Mouse (Mus musculus): ENCODE data around the gene Gm20547. TPM values are rescaled to one million over a fixed set of nuclear protein-coding genes. Genes with fewer than 3 reads are reported as not detected.

Gm20547 gene
- total and polyA plus RNA-seq, 3 experiments: 0.03 TPM; not detected in 2

- H3K27ac ChIP-seq (ENCODE audit: control insufficient read depth, low read depth, low read length): peak overlapping the region; percentile 83
- H3K4me1 ChIP-seq (ENCODE audit: control insufficient read depth in 1 of 2, insufficient read depth in 2 of 2, low read length in 2 of 2): peaks cover 0 to 18% of the 10 kb centered on the region in 2 experiments; a peak in 3 of 4 replicates
- H3K27me3 ChIP-seq (ENCODE audit: control insufficient read depth in 1 of 2, insufficient read depth in 2 of 2, low read length in 2 of 2): no peaks in the 10 kb centered on the region
- H3K79me2 ChIP-seq (ENCODE audit: control insufficient read depth, insufficient read depth, low read length, poor library complexity): peaks cover 34% of the 10 kb centered on the region
- peak overlapping the region; percentile 86 for H3K9ac ChIP-seq (ENCODE audit: control insufficient read depth, low read depth, low read length, poor library complexity, severe bottlenecking)
- DNase-seq (ENCODE audit: low read depth, low spot score): peak; percentile 68
- peak overlapping the region; percentile 75 to 88 for H3K4me3 ChIP-seq (ENCODE audit: control insufficient read depth in 1 of 2, insufficient read depth in 1 of 2, low read depth in 2 of 2, low read length in 2 of 2)
- no peaks in the 10 kb centered on the region for H3K9me3 ChIP-seq (replicated peaks; ENCODE audit: insufficient read depth, low read length)
- H3K36me3 ChIP-seq (ENCODE audit: control insufficient read depth in 1 of 2, insufficient read depth in 2 of 2, low read length in 2 of 2): peaks cover 2 to 15% of the 10 kb centered on the region in 2 experiments; a peak in 3 of 4 replicates
- TF ChIP-seq MXI1 (IDR thresholded peaks at IDR 0.05; ENCODE audit: low read depth, low read length) (peak; percentile 60; the same call in 1 of the 2 replicates), GATA1 (IDR thresholded peaks at IDR 0.05; ENCODE audit: low read depth, low read length) (no peak), E2F4 (IDR thresholded peaks at IDR 0.05; ENCODE audit: borderline replicate concordance, low read depth, low read length) (no peak), USF2 (IDR thresholded peaks at IDR 0.05; ENCODE audit: borderline replicate concordance in 1 of 2, insufficient read depth in 1 of 2, low read depth in 1 of 2, low read length in 2 of 2) (no peak), TCF12 (IDR thresholded peaks at IDR 0.05; ENCODE audit: low read depth, low read length) (no peak), MYC (IDR thresholded peaks at IDR 0.05; ENCODE audit: low read depth, low read length) (no peak), SMC3 (IDR thresholded peaks at IDR 0.05; ENCODE audit: low read depth, low read length) (no peak), UBTF (IDR thresholded peaks at IDR 0.05; ENCODE audit: borderline replicate concordance, insufficient read depth, low read depth, low read length) (no peak), MEF2A (IDR thresholded peaks at IDR 0.05; ENCODE audit: extremely low read depth, insufficient replicate concordance, low read depth, low read length, poor library complexity, severe bottlenecking) (no peak), ETS1 (IDR thresholded peaks at IDR 0.05; ENCODE audit: low read depth, low read length) (no peak), CTCF (IDR thresholded peaks at IDR 0.05 in 2 of 3, conservative IDR thresholded peaks at IDR 0.05 in 1 of 3; ENCODE audit: control insufficient read depth in 1 of 3, insufficient read depth in 1 of 3, low read depth in 2 of 3, low read length in 3 of 3, poor library complexity in 1 of 3, severe bottlenecking in 1 of 3) (0 out of 6 replicates have a peak, but pooled peaks of 1 of the 3 experiments have one; percentile 4), ZMIZ1 (IDR thresholded peaks at IDR 0.05; ENCODE audit: low read depth, low read length) (no peak), EP300 (IDR thresholded peaks at IDR 0.05; ENCODE audit: low read depth in 1 of 2, low read length in 2 of 2) (no peak), POLR2AphosphoS2 (IDR thresholded peaks at IDR 0.05; ENCODE audit: low read length) (no peak), HCFC1 (IDR thresholded peaks at IDR 0.05; ENCODE audit: low read depth, low read length) (0 out of 2 replicates have a peak, but pooled peaks have one; percentile 42), BHLHE40 (IDR thresholded peaks at IDR 0.05; ENCODE audit: borderline replicate concordance, low read depth, low read length) (no peak), CHD2 (IDR thresholded peaks at IDR 0.05; ENCODE audit: low read length) (no peak), SIN3A (IDR thresholded peaks at IDR 0.05; ENCODE audit: low read length) (no peak; the same call in 1 of the 2 replicates), POLR2A (IDR thresholded peaks at IDR 0.05; ENCODE audit: control insufficient read depth in 1 of 2, insufficient read depth in 1 of 2, low read depth in 1 of 2, low read length in 2 of 2, poor library complexity in 1 of 2) (no peak; a peak in 1 of 4 replicates), JUND (IDR thresholded peaks at IDR 0.05; ENCODE audit: low read depth, low read length) (no peak), ZC3H11A (IDR thresholded peaks at IDR 0.05; ENCODE audit: low read depth, low read length) (no peak), CHD1 (IDR thresholded peaks at IDR 0.05; ENCODE audit: low read depth, low read length) (0 out of 2 replicates have a peak, but pooled peaks have one; percentile 5), TBP (IDR thresholded peaks at IDR 0.05; ENCODE audit: low read depth, low read length) (no peak), ZNF384 (IDR thresholded peaks at IDR 0.05; ENCODE audit: low read depth, low read length) (no peak), NRF1 (IDR thresholded peaks at IDR 0.05; ENCODE audit: insufficient read depth, low read depth, low read length, poor library complexity, severe bottlenecking) (0 out of 2 replicates have a peak, but pooled peaks have one; percentile 42), POLR2AphosphoS5 (IDR thresholded peaks at IDR 0.05; ENCODE audit: borderline replicate concordance, low read depth, low read length) (no peak), USF1 (IDR thresholded peaks at IDR 0.05; ENCODE audit: low read depth, low read length) (no peak), ZKSCAN1 (IDR thresholded peaks at IDR 0.05; ENCODE audit: low read depth, low read length) (no peak), TAL1 (IDR thresholded peaks at IDR 0.05; ENCODE audit: low read length) (no peak), GABPA (IDR thresholded peaks at IDR 0.05; ENCODE audit: low read depth, low read length) (no peak), RAD21 (IDR thresholded peaks at IDR 0.05; ENCODE audit: low read depth, low read length) (no peak), MAZ (IDR thresholded peaks at IDR 0.05; ENCODE audit: low read depth, low read length) (peak; percentile 61; the same call in 1 of the 2 replicates), NELFE (IDR thresholded peaks at IDR 0.05; ENCODE audit: low read depth, low read length) (no peak), KAT2A (conservative IDR thresholded peaks at IDR 0.05; ENCODE audit: low read depth, low read length) (no peak), MAX (IDR thresholded peaks at IDR 0.05; ENCODE audit: low read length) (no peak)
Measured at GRCm38 (mm10) chr17:34899053-34899889, 17.4 kb upstream of the Gm20547 start.

All from MEL (cell line).